Mouse (Mus musculus) spleen, adult 2 months (tissue): ENCODE measurements around the gene Gal.

ENCODE experiments used
- CTCF ChIP-seq: fragments of 200-500 bp; IDR thresholded peaks from 2 replicates; pipeline ENCODE4 v1.5.1; 2011; ENCODE audit warnings: mild to moderate bottlenecking, inconsistent platforms; ENCODE audit not compliant: insufficient read depth, insufficient read length, insufficient replicate concordance; ENCODE audit errors: extremely low read depth
- POLR2A ChIP-seq: fragments of 200-500 bp; IDR thresholded peaks from 2 replicates; pipeline ENCODE4 v1.6.1; 2011; ENCODE audit warnings: low read depth, low read length, inconsistent platforms

DNA sequence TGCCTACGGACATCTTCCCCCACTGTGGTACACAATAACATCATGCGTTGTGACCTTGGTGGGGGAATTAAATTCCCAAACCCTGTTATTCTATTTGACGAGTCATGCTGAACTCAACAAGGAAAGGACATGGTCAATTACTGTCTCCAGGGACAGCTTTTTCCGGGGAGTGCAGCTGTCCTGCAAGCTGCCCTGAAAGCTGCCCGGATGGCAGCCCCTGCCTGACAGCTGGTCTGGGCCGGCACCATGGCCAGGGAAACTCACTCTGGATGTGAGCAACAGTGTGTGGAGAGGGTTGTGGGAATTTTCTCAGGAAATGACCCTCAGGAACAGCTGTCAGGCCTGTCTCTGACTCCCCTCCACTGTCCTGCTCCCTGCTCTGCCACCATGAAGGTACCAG lies 8.1 kb upstream of the Gal start:
- no peak for TF ChIP-seq POLR2A
- no peak for TF ChIP-seq CTCF
